Mouse (Mus musculus): ENCODE data around the gene Gm8159. TPM values are rescaled to one million over a fixed set of nuclear protein-coding genes. Genes with fewer than 3 reads are reported as not detected.
"Not testable (repeated sequence)": the region's sequence is repeated elsewhere in the genome, so short reads cannot be mapped to it uniquely, and the experiment has no call there.

The Gm8159 gene
- polyA plus RNA-seq (2017; shearing (Covaris generic)), result not detected

DNA sequence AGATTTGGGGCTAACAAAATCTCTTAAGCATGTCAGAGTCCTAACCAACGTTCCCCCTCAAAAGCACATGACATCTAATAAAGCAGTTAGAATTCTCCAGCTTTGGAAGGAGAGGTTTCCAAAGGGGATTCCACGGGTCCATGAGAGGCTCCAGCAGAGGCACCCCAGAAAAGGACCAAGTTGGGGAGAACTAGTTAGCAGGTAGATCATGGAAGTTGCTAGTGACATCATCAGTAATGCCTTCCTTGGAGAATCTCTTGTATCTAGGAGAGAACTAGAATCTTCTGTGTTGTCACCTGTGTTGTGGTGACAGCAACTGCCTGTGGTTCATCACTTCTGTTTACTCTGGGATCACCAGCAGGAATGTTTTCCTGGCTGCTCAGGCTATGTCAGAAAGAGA, at the start of gene Gm8159:
Gm8159 (plus strand) TSS at position 301 of the 400 bp plus-strand sequence.
- ATAC-seq, result not testable (repeated sequence)

DNA sequence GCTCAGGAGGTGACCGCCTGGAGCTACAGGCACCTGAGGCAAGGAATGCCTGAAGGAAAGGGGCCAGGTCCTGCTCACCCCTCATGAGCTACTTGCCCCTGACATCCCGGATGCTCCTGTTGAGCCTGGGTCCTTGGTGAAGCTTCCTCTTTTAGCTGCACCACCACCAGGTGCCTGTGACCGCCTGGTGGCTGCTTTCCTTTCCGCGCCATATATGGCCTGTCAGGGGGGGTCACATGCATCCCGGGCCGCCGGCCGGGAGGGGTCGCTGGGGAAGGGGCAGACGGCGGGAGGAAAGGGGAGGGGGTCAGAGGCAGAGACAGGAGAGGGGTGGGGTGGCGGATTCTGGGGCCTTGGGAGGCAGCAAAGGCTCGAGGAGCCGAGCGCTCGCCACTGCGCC, 17.2 kb downstream of the Gm8159 start:
- not testable (repeated sequence) for ATAC-seq

DNA sequence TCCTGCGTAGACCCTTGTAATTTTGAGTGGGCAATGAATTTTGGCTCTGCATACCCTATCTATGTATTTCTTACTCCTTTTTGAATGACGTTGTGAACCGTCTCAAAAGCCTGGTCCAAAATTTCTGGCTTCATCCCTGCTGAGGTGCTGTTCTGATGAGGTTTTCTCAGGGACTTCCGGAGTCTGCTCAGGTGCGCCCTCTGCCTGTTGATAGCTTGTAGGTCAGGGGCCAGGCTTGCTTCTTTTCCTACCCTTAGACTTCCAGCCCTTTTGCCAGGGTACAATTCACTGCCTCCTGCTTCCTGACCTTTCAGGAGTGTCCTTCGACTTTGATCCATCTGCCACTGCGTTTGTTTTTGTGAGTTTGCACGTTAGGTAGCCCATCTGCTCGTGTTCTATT, 18.2 kb downstream of the Gm8159 start:
- ATAC-seq, result not testable (repeated sequence)

DNA sequence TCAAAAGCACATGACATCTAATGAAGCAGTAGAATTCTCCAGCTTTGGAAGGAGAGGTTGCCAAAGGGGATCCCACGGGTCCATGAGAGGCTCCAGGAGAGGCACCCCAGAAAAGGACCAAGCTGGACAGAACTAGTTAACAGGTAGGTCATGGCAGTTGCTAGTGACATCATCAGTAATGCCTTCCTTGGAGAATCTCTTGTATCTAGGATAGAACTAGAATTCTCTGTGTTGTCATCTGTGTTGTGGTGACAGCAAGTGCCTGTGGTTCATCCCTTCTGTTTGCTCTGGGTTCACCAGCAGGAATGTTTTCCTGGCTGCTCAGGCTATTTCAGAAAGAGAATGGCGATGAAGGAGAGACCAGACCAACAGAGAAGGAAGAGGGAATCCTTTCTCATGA, 31.7 kb downstream of the Gm8159 start, which contains the start of gene Gm3239:
Gm3239 (plus strand) TSS at position 301 of the 400 bp plus-strand sequence.
- ATAC-seq, result not testable (repeated sequence)

Other genes with a start within 250 kb of the Gm8159 start
- gene Gm3159, start 234.8 kb upstream of the Gm8159 start, polyA plus RNA-seq (2017; shearing (Covaris generic)), result not detected
- gene Gm3164, start 216.9 kb upstream of the Gm8159 start, polyA plus RNA-seq (2017; shearing (Covaris generic)), result 1 to 10 TPM; 1.6 to 2.4 TPM
- 1 to 10 TPM in 1 of 2 experiments, not detected in 1; 2.6 TPM for gene Gm3173, start 201.4 kb upstream of the Gm8159 start, polyA plus RNA-seq (2017; shearing (Covaris generic))
- gene Gm3182, start 150.6 kb upstream of the Gm8159 start, polyA plus RNA-seq (2017; shearing (Covaris generic)), result not detected
- gene Gm3047, start 76.9 kb upstream of the Gm8159 start, polyA plus RNA-seq (2017; shearing (Covaris generic)), result not detected
- gene Gm3239, start 31.8 kb downstream of the Gm8159 start, polyA plus RNA-seq (2017; shearing (Covaris generic)), result not detected
- gene Gm7876, start 76.9 kb downstream of the Gm8159 start, polyA plus RNA-seq (2017; shearing (Covaris generic)), result not detected
- gene Gm3252, start 94.4 kb downstream of the Gm8159 start, polyA plus RNA-seq (2017; shearing (Covaris generic)), result 1 to 10 TPM; 2.1 to 5.2 TPM
- not detected for gene Gm9602, start 144.0 kb downstream of the Gm8159 start, polyA plus RNA-seq (2017; shearing (Covaris generic))
- not detected for gene Gm3269, start 205.8 kb downstream of the Gm8159 start, polyA plus RNA-seq (2017; shearing (Covaris generic))
- under 1 TPM in 1 of 2 experiments, not detected in 1; 0.90 TPM for gene Gm3264, start 223.2 kb downstream of the Gm8159 start, polyA plus RNA-seq (2017; shearing (Covaris generic))

Measured in activated CD4-positive, CD25-positive, alpha-beta regulatory T cell, adult 4 months (primary cell).